Mouse (Mus musculus): ENCODE measurements around the gene Krt8. TPM values are rescaled to one million over a fixed set of nuclear protein-coding genes. Genes with fewer than 3 reads are reported as not detected.

Gene Krt8
- 125 and 129 TPM in 2 replicates for polyA plus RNA-seq (2015; fragmentation: Nextera tagmentation; extraction: Ambion mirVana)

GRCm38 (mm10) chr15:102004189-102004588 lies at the start of gene Krt8:
Gene Krt8, minus strand, starts transcription at chr15:102004482.
- peak; percentile 63 for DNase-seq
- peak; percentile 65 for TF ChIP-seq CTCF (IDR thresholded peaks at IDR 0.05; ENCODE audit: low read depth)
- no peak for TF ChIP-seq EP300 (IDR thresholded peaks at IDR 0.05; ENCODE audit: low read depth)
- Histone ChIP-seq H3K4me2 (ENCODE audit: low read depth, low read length) (peak within 1 kb of the TSS; percentile 63), H3K9me3 (ENCODE audit: low read length) (no peaks in the 10 kb centered on the region), H3K4me1 (ENCODE audit: insufficient read depth) (peaks cover 14% of the 10 kb centered on the region; the same call in 1 of the 2 replicates), H3K27me3 (ENCODE audit: insufficient read depth, low read length) (peaks cover 10% of the 10 kb centered on the region), H3K36me3 (replicated peaks; ENCODE audit: insufficient read depth, low read length) (no peaks in the 10 kb centered on the region), H3K27ac (ENCODE audit: low read depth) (peak within 1 kb of the TSS; percentile 64), H3K9ac (replicated peaks) (peak within 1 kb of the TSS; percentile 52), H3K4me3 (ENCODE audit: low read depth, low read length) (peak within 1 kb of the TSS; percentile 38)
- ATAC-seq = peak; percentile 79
- WGBS (ENCODE audit: insufficient replicate concordance) = 40% methylated on average over 11 of the region's 11 CpGs

- peak overlapping the region; percentile 59 for H3K9ac ChIP-seq (replicated peaks)
- H3K4me2 ChIP-seq (ENCODE audit: low read depth, low read length) = peak overlapping the region; percentile 72
- H3K9me3 ChIP-seq (ENCODE audit: low read length) = no peaks in the 10 kb centered on the region
- WGBS (ENCODE audit: insufficient replicate concordance) = 4% methylated on average over 26 of the region's 33 CpGs
- H3K4me1 ChIP-seq (ENCODE audit: insufficient read depth) = no peaks in the 10 kb centered on the region
- H3K27ac ChIP-seq (ENCODE audit: low read depth) = peak overlapping the region; percentile 48; the same call in 1 of the 2 replicates
- ATAC-seq (peak; percentile 79), DNase-seq (peak; percentile 63)
- no peaks in the 10 kb centered on the region for H3K27me3 ChIP-seq (ENCODE audit: insufficient read depth, low read length)
- H3K4me3 ChIP-seq (ENCODE audit: low read depth, low read length) = peak overlapping the region; percentile 41
- H3K36me3 ChIP-seq (replicated peaks; ENCODE audit: insufficient read depth, low read length) = no peaks in the 10 kb centered on the region
- TF ChIP-seq EP300 (IDR thresholded peaks at IDR 0.05; ENCODE audit: low read depth) (no peak), CTCF (IDR thresholded peaks at IDR 0.05; ENCODE audit: low read depth) (peak; percentile 12; the same call in 1 of the 2 replicates)
Observed at GRCm38 (mm10) chr15:102051920-102052683, 47.8 kb upstream of the Krt8 start.

GRCm38 (mm10) chr15:102049871-102050270 lies 45.6 kb upstream of the Krt8 start:
- Histone ChIP-seq H3K36me3 (replicated peaks; ENCODE audit: insufficient read depth, low read length) (no peaks in the 10 kb centered on the region), H3K4me3 (ENCODE audit: low read depth, low read length) (no peak overlapping the region), H3K9me3 (ENCODE audit: low read length) (no peaks in the 10 kb centered on the region), H3K4me1 (ENCODE audit: insufficient read depth) (no peaks in the 10 kb centered on the region), H3K4me2 (ENCODE audit: low read depth, low read length) (no peak overlapping the region), H3K27ac (ENCODE audit: low read depth) (no peak overlapping the region), H3K27me3 (ENCODE audit: insufficient read depth, low read length) (no peaks in the 10 kb centered on the region), H3K9ac (replicated peaks) (no peak overlapping the region)
- TF ChIP-seq CTCF (IDR thresholded peaks at IDR 0.05; ENCODE audit: low read depth) (no peak), EP300 (IDR thresholded peaks at IDR 0.05; ENCODE audit: low read depth) (no peak)
- DNase-seq = no peak
- no peak for ATAC-seq

GRCm38 (mm10) chr15:102048006-102048405 lies 43.7 kb upstream of the Krt8 start:
- DNase-seq (no peak), ATAC-seq (no peak)
- 78% methylated on average over 6 of the region's 6 CpGs for WGBS (ENCODE audit: insufficient replicate concordance)
- Histone ChIP-seq H3K27me3 (ENCODE audit: insufficient read depth, low read length) (no peaks in the 10 kb centered on the region), H3K27ac (ENCODE audit: low read depth) (no peak overlapping the region), H3K4me3 (ENCODE audit: low read depth, low read length) (no peak overlapping the region), H3K36me3 (replicated peaks; ENCODE audit: insufficient read depth, low read length) (no peaks in the 10 kb centered on the region), H3K4me1 (ENCODE audit: insufficient read depth) (no peaks in the 10 kb centered on the region), H3K9ac (replicated peaks) (no peak overlapping the region), H3K4me2 (ENCODE audit: low read depth, low read length) (no peak overlapping the region), H3K9me3 (ENCODE audit: low read length) (no peaks in the 10 kb centered on the region)
- TF ChIP-seq EP300 (IDR thresholded peaks at IDR 0.05; ENCODE audit: low read depth) (no peak), CTCF (IDR thresholded peaks at IDR 0.05; ENCODE audit: low read depth) (no peak)

GRCm38 (mm10) chr15:102045691-102046090 lies 41.4 kb upstream of the Krt8 start:
- Histone ChIP-seq H3K9me3 (ENCODE audit: low read length) (no peaks in the 10 kb centered on the region), H3K4me1 (ENCODE audit: insufficient read depth) (no peaks in the 10 kb centered on the region), H3K4me3 (ENCODE audit: low read depth, low read length) (no peak overlapping the region), H3K9ac (replicated peaks) (no peak overlapping the region), H3K27me3 (ENCODE audit: insufficient read depth, low read length) (no peaks in the 10 kb centered on the region), H3K4me2 (ENCODE audit: low read depth, low read length) (no peak overlapping the region), H3K27ac (ENCODE audit: low read depth) (no peak overlapping the region), H3K36me3 (replicated peaks; ENCODE audit: insufficient read depth, low read length) (no peaks in the 10 kb centered on the region)
- WGBS (ENCODE audit: insufficient replicate concordance) = 70% methylated on average over 10 of the region's 10 CpGs
- ATAC-seq (no peak), DNase-seq (no peak)
- TF ChIP-seq EP300 (IDR thresholded peaks at IDR 0.05; ENCODE audit: low read depth) (no peak), CTCF (IDR thresholded peaks at IDR 0.05; ENCODE audit: low read depth) (no peak)

GRCm38 (mm10) chr15:102044745-102045144 lies 40.5 kb upstream of the Krt8 start:
- Histone ChIP-seq H3K4me2 (ENCODE audit: low read depth, low read length) (no peak overlapping the region), H3K4me3 (ENCODE audit: low read depth, low read length) (no peak overlapping the region), H3K4me1 (ENCODE audit: insufficient read depth) (no peaks in the 10 kb centered on the region), H3K36me3 (replicated peaks; ENCODE audit: insufficient read depth, low read length) (no peaks in the 10 kb centered on the region), H3K27me3 (ENCODE audit: insufficient read depth, low read length) (no peaks in the 10 kb centered on the region), H3K9me3 (ENCODE audit: low read length) (no peaks in the 10 kb centered on the region), H3K9ac (replicated peaks) (no peak overlapping the region), H3K27ac (ENCODE audit: low read depth) (no peak overlapping the region)
- DNase-seq (no peak), ATAC-seq (no peak)
- WGBS (ENCODE audit: insufficient replicate concordance) = 71% methylated on average over 3 of the region's 3 CpGs
- TF ChIP-seq EP300 (IDR thresholded peaks at IDR 0.05; ENCODE audit: low read depth) (no peak), CTCF (IDR thresholded peaks at IDR 0.05; ENCODE audit: low read depth) (no peak)

All from liver, postnatal 0 days (tissue).